Mouse (Mus musculus) bone marrow macrophage, adult 2 months (primary cell): ENCODE results near the gene Epha4.

Source experiments
- CTCF ChIP-seq: IDR thresholded peaks from 2 replicates; pipeline ENCODE4 v1.5.1; 2012; ENCODE audit warnings: low read depth, mild to moderate bottlenecking, low read length, moderate library complexity
- POLR2A ChIP-seq: IDR thresholded peaks from 2 replicates; pipeline ENCODE4 v1.6.1; 2012; ENCODE audit warnings: mild to moderate bottlenecking, low read depth, low read length, borderline replicate concordance

DNA sequence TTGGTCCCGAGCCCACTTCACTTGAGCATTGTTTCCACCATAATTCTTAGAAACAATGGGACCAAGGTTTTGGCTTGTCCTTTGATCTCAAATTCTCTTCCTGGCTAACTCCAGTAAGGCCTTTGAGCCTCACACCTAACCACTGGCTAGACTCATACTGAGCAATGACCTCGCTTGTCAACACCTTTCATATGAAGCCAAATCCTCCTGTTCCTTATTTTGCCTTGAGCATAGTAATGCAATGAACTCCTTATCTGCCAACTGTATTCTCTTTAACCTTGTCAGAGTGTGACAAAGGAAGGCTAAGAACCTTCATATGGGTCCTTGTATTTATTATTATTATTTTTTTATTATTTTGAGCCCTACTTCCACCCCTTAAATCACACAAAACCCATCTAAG, 94.5 kb downstream of the Epha4 start:
- no peak for TF ChIP-seq POLR2A
- TF ChIP-seq CTCF: no peak
